Mouse (Mus musculus): ENCODE measurements around the gene Tmem237. TPM values are rescaled to one million over a fixed set of nuclear protein-coding genes. Genes with fewer than 3 reads are reported as not detected.

Tmem237 gene
- polyA plus RNA-seq, 1 experiment from 2014 or later = 30.5 TPM

DNA sequence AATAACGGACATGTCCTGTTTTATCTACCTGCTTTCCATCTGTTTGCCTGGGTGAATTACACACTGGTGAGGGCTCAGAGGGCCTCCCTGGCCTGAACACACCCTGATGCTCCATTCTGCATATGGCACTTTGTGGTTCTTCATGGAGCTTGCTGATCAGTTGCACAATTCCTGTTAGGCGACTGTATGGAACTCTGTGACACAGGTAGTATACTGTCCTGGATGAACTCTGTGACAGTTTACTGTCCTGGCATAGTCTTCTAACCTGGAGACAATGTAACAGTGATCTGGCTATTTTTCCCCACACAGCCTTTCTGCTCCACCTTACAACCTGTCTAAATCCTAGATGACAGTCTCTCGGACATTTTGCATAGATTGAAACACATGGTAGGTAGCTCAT lies 38.9 kb upstream of the Tmem237 start:
- H3K4me1 ChIP-seq = 0 out of 2 replicates have a peak, but pooled peaks cover 6% of the 10 kb centered on the region
- 86% methylated on average over 3 of the region's 3 CpGs for WGBS
- no peaks in the 10 kb centered on the region for H3K27me3 ChIP-seq
- H3K27ac ChIP-seq (replicated peaks) = no peak overlapping the region
- H3K36me3 ChIP-seq = no peaks in the 10 kb centered on the region
- no peak for ATAC-seq (ENCODE audit: insufficient number of reproducible peaks, low FRiP score, low TSS enrichment, low read depth)
- H3K9ac ChIP-seq = no peak overlapping the region
- no peaks in the 10 kb centered on the region for H3K9me3 ChIP-seq (replicated peaks)
- H3K4me3 ChIP-seq (replicated peaks) = no peak overlapping the region
- H3K4me2 ChIP-seq (replicated peaks) = no peak overlapping the region

DNA sequence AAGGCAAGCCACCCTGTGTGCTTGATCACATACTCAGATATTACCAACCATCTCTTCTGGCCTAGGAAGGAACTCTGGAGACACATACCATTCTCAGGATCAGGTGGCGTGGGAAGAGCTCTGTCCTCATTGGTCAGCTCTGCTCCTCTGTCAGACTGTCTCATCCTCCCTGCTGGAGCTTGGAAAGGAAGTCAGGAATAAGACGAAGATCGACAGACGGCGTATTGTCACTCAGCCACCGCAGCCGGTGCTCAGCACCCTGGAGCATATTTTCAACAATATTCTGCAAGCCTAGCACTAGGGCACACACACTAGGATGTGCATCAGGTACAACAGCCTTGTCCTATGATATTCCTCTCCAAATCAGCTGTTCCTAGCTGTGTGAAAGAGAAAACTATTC lies 38.3 kb upstream of the Tmem237 start:
- no peaks in the 10 kb centered on the region for H3K36me3 ChIP-seq
- no peaks in the 10 kb centered on the region for H3K27me3 ChIP-seq
- no peak overlapping the region for H3K4me2 ChIP-seq (replicated peaks)
- H3K4me1 ChIP-seq = 0 out of 2 replicates have a peak, but pooled peaks cover 6% of the 10 kb centered on the region
- no peak for ATAC-seq (ENCODE audit: insufficient number of reproducible peaks, low FRiP score, low TSS enrichment, low read depth)
- H3K4me3 ChIP-seq (replicated peaks) = no peak overlapping the region
- H3K9me3 ChIP-seq (replicated peaks) = no peaks in the 10 kb centered on the region
- 67% methylated on average over 7 of the region's 7 CpGs for WGBS
- H3K9ac ChIP-seq = no peak overlapping the region
- no peak overlapping the region for H3K27ac ChIP-seq (replicated peaks)

DNA sequence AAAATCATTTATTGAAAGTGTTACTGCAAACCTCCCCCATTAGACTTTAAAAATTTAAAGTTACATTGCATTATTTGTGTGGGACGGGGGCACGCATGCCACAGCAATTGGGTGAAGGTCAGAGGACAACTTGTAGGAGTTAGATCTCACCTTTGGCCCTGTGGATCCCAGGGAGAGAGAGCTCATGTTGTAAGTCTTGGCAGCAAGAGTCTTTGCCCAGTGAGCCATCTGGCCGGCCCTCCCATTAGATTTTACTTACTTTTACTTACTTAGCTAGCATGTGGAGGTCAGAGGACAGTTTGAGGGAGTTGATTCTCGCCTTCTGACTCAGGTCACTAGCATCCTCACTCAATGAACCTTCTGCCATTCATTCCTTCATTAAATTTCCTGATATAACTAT lies 37.6 kb upstream of the Tmem237 start:
- H3K4me3 ChIP-seq (replicated peaks) = no peak overlapping the region
- H3K4me1 ChIP-seq = 0 out of 2 replicates have a peak, but pooled peaks cover under 1% of the 10 kb centered on the region
- no peak overlapping the region for H3K9ac ChIP-seq
- no peak overlapping the region for H3K27ac ChIP-seq (replicated peaks)
- no peaks in the 10 kb centered on the region for H3K9me3 ChIP-seq (replicated peaks)
- H3K36me3 ChIP-seq = no peaks in the 10 kb centered on the region
- no peaks in the 10 kb centered on the region for H3K27me3 ChIP-seq
- 88% methylated on average over 4 of the region's 4 CpGs for WGBS
- no peak overlapping the region for H3K4me2 ChIP-seq (replicated peaks)
- no peak for ATAC-seq (ENCODE audit: insufficient number of reproducible peaks, low FRiP score, low TSS enrichment, low read depth)

- H3K4me2 ChIP-seq (replicated peaks) = no peak overlapping the region
- 69% methylated on average over 4 of the region's 4 CpGs for WGBS
- no peaks in the 10 kb centered on the region for H3K4me1 ChIP-seq
- H3K9me3 ChIP-seq (replicated peaks) = no peaks in the 10 kb centered on the region
- no peaks in the 10 kb centered on the region for H3K36me3 ChIP-seq
- H3K4me3 ChIP-seq (replicated peaks) = no peak overlapping the region
- no peak for ATAC-seq (ENCODE audit: insufficient number of reproducible peaks, low FRiP score, low TSS enrichment, low read depth)
- no peak overlapping the region for H3K27ac ChIP-seq (replicated peaks)
- H3K9ac ChIP-seq = no peak overlapping the region
- H3K27me3 ChIP-seq = no peaks in the 10 kb centered on the region
These were observed 32.1 kb upstream of the Tmem237 start for GRCm38 (mm10) chr1:59152346-59152745.

DNA sequence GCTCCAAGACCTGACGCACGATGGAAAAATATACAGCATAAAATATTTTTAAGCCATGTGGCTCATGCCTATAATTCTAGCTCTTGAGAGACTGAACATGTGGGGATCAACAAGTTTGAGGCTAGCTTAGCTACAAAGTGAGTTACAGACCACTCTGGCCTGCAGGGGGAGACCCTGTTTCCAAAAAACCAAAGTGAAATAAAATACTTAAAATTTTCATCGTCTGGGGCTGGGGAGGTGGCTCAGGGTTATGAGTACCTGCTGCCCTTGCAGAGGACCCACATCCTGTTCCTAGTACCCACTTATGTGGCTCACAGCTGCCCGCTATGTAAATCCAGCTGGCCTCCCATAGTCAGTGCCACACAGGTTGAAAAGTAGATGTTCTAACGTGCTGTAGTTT lies 30.3 kb upstream of the Tmem237 start:
- Histone ChIP-seq H3K9me3 (replicated peaks) (no peaks in the 10 kb centered on the region), H3K4me1 (no peaks in the 10 kb centered on the region), H3K27ac (replicated peaks) (no peak overlapping the region), H3K27me3 (no peaks in the 10 kb centered on the region), H3K9ac (no peak overlapping the region), H3K4me2 (replicated peaks) (no peak overlapping the region), H3K36me3 (no peaks in the 10 kb centered on the region), H3K4me3 (replicated peaks) (no peak overlapping the region)
- WGBS = 74% methylated on average over 5 of the region's 5 CpGs
- ATAC-seq (ENCODE audit: insufficient number of reproducible peaks, low FRiP score, low TSS enrichment, low read depth) = no peak

GRCm38 (mm10) chr1:59144543-59144942 lies 24.3 kb upstream of the Tmem237 start:
- Histone ChIP-seq H3K4me2 (replicated peaks) (no peak overlapping the region), H3K9me3 (replicated peaks) (no peaks in the 10 kb centered on the region), H3K4me1 (no peaks in the 10 kb centered on the region), H3K27me3 (no peaks in the 10 kb centered on the region), H3K27ac (replicated peaks) (no peak overlapping the region), H3K4me3 (replicated peaks) (no peak overlapping the region), H3K9ac (no peak overlapping the region), H3K36me3 (no peaks in the 10 kb centered on the region)
- ATAC-seq (ENCODE audit: insufficient number of reproducible peaks, low FRiP score, low TSS enrichment, low read depth) = no peak
- WGBS = 79% methylated on average over 10 of the region's 10 CpGs

GRCm38 (mm10) chr1:59142809-59143208 lies 22.6 kb upstream of the Tmem237 start:
- H3K9ac ChIP-seq = no peak overlapping the region
- ATAC-seq (ENCODE audit: insufficient number of reproducible peaks, low FRiP score, low TSS enrichment, low read depth) = no peak
- no peak overlapping the region for H3K4me3 ChIP-seq (replicated peaks)
- H3K4me2 ChIP-seq (replicated peaks) = no peak overlapping the region
- H3K4me1 ChIP-seq = no peaks in the 10 kb centered on the region
- no peak overlapping the region for H3K27ac ChIP-seq (replicated peaks)
- no peaks in the 10 kb centered on the region for H3K36me3 ChIP-seq
- no peaks in the 10 kb centered on the region for H3K9me3 ChIP-seq (replicated peaks)
- no peaks in the 10 kb centered on the region for H3K27me3 ChIP-seq

DNA sequence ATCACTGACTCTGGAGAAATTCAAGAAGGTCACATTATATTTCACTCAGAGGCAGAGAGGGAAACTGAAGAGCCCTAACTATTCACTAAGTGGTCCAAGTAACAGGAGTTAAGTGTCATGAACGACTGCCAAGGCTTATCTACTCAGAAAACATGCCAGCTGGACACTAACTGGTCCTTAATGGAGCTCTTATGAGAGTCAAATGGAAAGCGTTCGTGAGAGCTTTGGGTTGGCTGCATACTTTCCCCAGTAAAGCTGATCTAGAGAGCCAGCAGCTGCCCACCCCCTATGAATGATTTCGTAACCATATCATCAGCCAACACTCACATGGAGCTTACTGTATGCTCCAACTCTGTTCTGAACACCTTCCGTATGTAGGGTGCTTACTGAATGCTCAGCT lies 14.2 kb upstream of the Tmem237 start:
- Histone ChIP-seq H3K4me2 (replicated peaks) (no peak overlapping the region), H3K9me3 (replicated peaks) (no peaks in the 10 kb centered on the region), H3K9ac (no peak overlapping the region), H3K27me3 (no peaks in the 10 kb centered on the region), H3K4me1 (no peaks in the 10 kb centered on the region), H3K36me3 (no peaks in the 10 kb centered on the region), H3K4me3 (replicated peaks) (no peak overlapping the region), H3K27ac (replicated peaks) (no peak overlapping the region)
- 76% methylated on average over 5 of the region's 5 CpGs for WGBS
- ATAC-seq (ENCODE audit: insufficient number of reproducible peaks, low FRiP score, low TSS enrichment, low read depth) = no peak

DNA sequence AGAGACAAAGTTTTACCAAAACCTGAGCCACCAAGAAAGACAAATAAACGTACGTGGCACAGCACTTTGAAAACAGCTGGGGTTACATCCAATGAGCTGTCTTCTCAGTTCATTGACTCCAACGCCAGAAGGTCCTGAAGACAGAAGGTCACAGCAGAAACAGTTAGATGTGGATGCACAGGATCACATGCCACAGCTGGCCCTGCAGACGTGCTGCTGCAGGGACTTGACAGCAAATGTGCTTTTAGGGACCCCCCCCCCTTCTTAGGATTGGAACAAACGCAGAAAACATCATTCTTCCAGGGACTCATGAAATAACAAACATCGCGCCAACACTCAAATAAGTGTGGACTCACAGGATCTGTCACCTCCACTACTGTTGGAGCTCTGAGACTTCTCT lies 8.7 kb upstream of the Tmem237 start:
- Histone ChIP-seq H3K36me3 (no peaks in the 10 kb centered on the region), H3K27ac (replicated peaks) (no peak overlapping the region), H3K9me3 (replicated peaks) (no peaks in the 10 kb centered on the region), H3K4me3 (replicated peaks) (no peak overlapping the region), H3K4me1 (no peaks in the 10 kb centered on the region), H3K9ac (no peak overlapping the region), H3K27me3 (no peaks in the 10 kb centered on the region), H3K4me2 (replicated peaks) (no peak overlapping the region)
- WGBS = 72% methylated on average over 7 of the region's 7 CpGs
- ATAC-seq (ENCODE audit: insufficient number of reproducible peaks, low FRiP score, low TSS enrichment, low read depth) = no peak

DNA sequence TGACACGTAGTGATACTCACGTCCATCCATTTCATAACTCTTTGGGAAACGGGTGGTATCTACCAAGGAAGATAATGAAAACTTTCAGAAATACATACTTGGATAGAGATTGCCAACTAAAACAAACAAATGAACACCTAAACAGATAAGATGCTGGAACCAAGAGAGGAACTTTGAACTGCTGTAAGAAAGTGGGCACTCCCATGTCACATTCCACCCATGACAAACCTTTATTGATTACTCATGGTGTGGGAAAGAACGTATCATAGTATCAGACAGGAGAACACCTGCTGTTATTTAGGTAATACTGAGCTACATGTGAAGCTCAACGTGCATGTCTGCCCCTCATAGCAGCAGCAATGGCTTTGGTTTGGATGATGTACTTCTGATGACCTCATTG lies 5.3 kb upstream of the Tmem237 start:
- Histone ChIP-seq H3K4me3 (replicated peaks) (no peak overlapping the region), H3K36me3 (no peaks in the 10 kb centered on the region), H3K27me3 (no peaks in the 10 kb centered on the region), H3K4me1 (no peaks in the 10 kb centered on the region), H3K9ac (no peak overlapping the region), H3K4me2 (replicated peaks) (no peak overlapping the region), H3K9me3 (replicated peaks) (no peaks in the 10 kb centered on the region), H3K27ac (replicated peaks) (no peak overlapping the region)
- no peak for ATAC-seq (ENCODE audit: insufficient number of reproducible peaks, low FRiP score, low TSS enrichment, low read depth)
- 75% methylated on average over 5 of the region's 5 CpGs for WGBS

- Histone ChIP-seq H3K4me1 (no peaks in the 10 kb centered on the region), H3K4me3 (replicated peaks) (no peak overlapping the region), H3K9me3 (replicated peaks) (no peaks in the 10 kb centered on the region), H3K27ac (replicated peaks) (no peak overlapping the region), H3K9ac (no peak overlapping the region), H3K27me3 (no peaks in the 10 kb centered on the region), H3K4me2 (replicated peaks) (no peak overlapping the region), H3K36me3 (peaks cover 35% of the 10 kb centered on the region)
- WGBS = 76% methylated on average over 8 of the region's 8 CpGs
- ATAC-seq (ENCODE audit: insufficient number of reproducible peaks, low FRiP score, low TSS enrichment, low read depth) = no peak
These were observed 9.7 kb downstream of the Tmem237 start for GRCm38 (mm10) chr1:59110524-59110923.

DNA sequence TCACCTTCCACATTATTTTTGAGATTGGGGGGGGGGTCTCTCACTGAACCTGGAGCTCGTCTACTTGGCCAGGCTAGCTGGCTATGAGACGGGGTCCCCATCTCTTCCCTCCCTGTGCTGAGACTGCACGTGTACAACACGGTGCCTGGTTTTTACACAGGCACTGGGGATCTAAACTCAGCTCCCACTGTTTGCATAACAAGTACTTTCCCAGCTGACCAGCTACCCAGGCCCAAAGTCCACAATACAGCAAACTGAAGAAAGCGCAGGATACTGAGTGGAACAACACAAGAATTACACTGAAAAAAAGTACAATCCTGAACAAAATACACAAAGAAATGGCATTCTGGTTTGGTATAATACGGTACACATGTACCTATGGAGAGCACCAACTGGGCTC lies 18.1 kb downstream of the Tmem237 start:
- no peaks in the 10 kb centered on the region for H3K27me3 ChIP-seq
- no peak overlapping the region for H3K9ac ChIP-seq
- WGBS = 93% methylated on average over 6 of the region's 6 CpGs
- H3K4me1 ChIP-seq = no peaks in the 10 kb centered on the region
- no peak for ATAC-seq (ENCODE audit: insufficient number of reproducible peaks, low FRiP score, low TSS enrichment, low read depth)
- H3K4me2 ChIP-seq (replicated peaks) = no peak overlapping the region
- no peak overlapping the region for H3K27ac ChIP-seq (replicated peaks)
- no peaks in the 10 kb centered on the region for H3K9me3 ChIP-seq (replicated peaks)
- H3K4me3 ChIP-seq (replicated peaks) = no peak overlapping the region
- H3K36me3 ChIP-seq = peaks cover 18% of the 10 kb centered on the region
